Mouse (Mus musculus) layer of hippocampus, adult 2 months (tissue): ENCODE measurements at regions not wholly inside any gene's neighbourhood (a gene's known extent, or its start where the extent isn't known, plus 50 kb on each side); places are given as distances from the start of the nearest gene placed in this dataset.
"Not testable (repeated sequence)": the region's sequence is repeated elsewhere in the genome, so short reads cannot be mapped to it uniquely, and the experiment has no call there.

Source experiments
- DNase-seq, 2 experiments: peaks; one replicate each; pipeline ENCODE4 v3.0.0; 2022; ENCODE audit warnings: low spot score in 2 of 2
- H3K27ac ChIP-seq: fragments of 200-600 bp; 2 replicates; pipeline ENCODE4 v1.8.1; 2022
- H3K4me3 ChIP-seq: fragments of 200-600 bp; 2 replicates; pipeline ENCODE4 v1.8.1; 2022; ENCODE audit warnings: mild to moderate bottlenecking
- CTCF ChIP-seq: fragments of 200-600 bp; conservative IDR thresholded peaks from 2 replicates; pipeline ENCODE4 v1.8.1; 2022; ENCODE audit warnings: antibody characterized with exemption, mild to moderate bottlenecking, moderate library complexity

DNA sequence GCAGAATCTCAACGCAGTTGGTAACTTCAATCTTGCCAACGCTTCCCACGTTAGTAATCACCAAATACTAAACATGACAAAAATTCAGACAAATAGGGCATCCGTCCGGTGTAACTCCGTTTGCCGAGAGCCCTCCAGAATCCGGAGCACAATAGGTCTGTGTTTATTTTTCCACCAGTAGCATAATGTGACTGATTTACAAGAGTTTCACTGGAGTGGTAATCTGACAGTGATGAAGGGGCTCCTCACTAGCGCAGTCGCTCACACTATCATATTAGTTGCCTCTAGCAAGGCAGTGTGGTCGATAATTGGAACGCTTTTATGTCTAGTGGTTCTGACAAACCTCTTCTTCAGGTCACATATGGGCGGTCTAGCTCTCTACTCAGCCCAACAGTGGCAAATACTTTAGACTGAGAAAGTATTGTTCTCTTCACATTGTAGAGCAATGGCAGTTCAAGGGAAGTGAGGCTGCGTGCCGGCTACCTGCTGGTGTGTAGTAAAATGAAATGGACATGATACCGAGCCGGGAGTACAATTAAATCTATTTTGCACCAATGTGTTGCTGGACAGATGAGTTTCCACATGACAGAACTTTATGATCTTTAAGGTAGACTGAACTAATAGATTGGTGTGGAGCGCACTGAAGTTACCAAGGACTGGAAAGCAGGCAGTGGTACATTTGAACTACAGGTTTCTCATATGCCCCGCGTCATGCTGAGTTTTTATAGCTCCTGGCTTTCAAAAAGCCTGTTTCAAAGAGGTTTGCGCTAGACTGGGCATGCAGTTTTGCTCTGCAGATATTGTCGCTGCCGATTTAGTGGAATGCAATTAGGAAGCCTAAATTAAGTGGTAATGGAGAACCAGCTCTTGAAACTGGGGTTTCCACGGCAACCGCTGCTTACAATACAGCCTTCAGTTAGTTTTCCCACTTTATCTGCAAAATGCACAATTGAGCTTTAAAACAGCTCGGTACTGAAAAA, 155.7 kb upstream of the Pou3f3 start:
- Histone ChIP-seq H3K27ac (peak overlapping the region; percentile 92), H3K4me3 (peak overlapping the region; percentile 51)
- peak; percentile 59 to 67 for DNase-seq
- no peak for TF ChIP-seq CTCF

DNA sequence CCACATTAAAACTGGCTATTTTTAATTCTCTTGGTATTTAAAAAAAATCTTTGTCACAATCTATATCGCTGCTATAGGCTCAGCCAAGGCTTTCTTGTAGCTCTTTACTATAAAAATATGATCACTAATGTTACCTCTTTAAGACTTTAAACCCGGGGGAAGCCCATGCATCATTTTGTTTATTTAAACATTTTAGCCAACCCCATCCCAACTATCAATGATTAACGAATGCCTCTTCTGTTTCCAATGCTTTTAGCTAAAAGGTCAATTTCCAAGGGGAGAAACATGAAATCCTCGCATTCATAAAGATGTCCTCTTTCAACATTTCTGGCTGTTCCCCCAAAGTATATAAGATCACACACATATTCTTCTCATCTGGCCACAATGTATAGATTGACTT, 153.6 kb upstream of the Pou3f3 start:
- H3K4me3 ChIP-seq, result no peak overlapping the region
- TF ChIP-seq CTCF, result no peak
- no peak overlapping the region for H3K27ac ChIP-seq
- DNase-seq, result no peak

DNA sequence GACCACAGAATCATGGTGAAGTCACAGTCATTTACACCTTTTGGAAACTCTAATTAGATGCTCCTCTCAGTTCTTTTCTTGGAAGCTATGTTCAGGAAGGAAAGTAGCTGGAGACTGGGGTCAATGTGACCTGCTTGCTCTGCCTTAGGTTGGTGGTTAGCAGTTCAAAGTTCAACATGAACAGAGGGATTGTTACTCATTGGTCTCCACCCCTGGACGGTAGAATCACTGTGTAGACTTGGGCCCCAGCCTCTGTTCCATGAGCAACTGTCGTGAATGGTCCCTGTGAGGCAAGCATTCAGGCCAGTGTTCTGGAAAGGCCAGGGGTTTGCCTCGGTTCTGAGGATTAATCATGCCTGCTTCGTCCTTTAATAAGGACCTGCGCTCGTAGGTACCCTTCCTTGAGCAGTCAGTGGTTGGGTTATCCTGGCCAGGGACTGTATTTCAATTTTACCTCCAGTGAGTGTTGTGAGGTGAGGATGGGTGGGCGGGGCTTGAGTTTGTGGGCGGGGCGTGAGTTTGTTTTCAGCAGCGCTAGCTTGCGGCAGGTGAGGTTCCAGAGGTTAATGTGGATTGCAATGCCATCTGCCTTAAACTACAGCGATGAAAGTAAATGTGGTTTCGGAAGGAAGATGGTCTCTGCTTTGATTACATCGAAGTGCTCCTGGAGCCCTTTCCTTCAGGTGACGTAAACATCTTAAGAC, 152.6 kb upstream of the Pou3f3 start:
- no peak for DNase-seq
- no peak overlapping the region for H3K4me3 ChIP-seq
- no peak for TF ChIP-seq CTCF
- no peak overlapping the region for H3K27ac ChIP-seq

DNA sequence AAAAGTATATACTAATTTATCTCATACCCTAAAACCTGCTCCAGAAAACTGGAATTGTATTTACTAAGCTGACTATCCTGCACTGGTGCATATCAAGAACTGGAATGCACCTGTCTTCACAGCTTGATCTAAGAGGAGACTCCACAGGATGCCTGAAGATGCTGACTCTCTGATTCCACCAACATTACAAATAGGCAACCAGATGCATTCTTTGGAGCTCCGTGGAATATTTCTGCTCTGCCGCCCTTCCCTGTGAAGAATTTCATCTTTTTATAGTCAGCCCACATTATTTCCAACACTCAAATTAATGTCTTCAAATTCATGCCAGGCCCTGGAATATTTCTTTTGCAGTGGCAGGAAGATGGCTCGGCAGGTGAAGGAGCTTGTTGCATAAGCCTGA, 148.7 kb upstream of the Pou3f3 start:
- TF ChIP-seq CTCF, result no peak

DNA sequence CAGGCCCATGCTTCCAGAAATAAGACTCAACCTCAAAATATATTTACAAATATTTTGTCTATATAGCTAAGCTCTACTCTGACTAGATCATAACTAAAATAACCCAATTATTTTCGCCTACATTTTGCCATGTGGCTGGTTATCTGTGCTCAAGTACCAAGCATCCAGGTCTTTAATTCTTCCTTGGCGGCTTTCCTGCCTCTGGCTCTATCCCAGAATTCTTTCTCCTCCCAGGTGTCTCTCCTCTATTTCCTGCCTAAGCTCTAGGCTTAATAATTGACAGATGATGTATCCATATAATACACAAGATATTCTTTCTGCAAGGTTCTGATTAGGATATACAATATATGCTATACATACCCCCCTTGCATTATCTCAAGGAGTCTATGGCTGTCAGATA, 138.3 kb upstream of the Pou3f3 start:
- Histone ChIP-seq H3K4me3 (no peak overlapping the region), H3K27ac (no peak overlapping the region)
- no peak for DNase-seq
- TF ChIP-seq CTCF, result no peak

More for the DNA sequence above, 148.7 kb upstream of the Pou3f3 start:
- no peak overlapping the region for H3K27ac ChIP-seq
- H3K4me3 ChIP-seq, result no peak overlapping the region
- DNase-seq, result no peak

DNA sequence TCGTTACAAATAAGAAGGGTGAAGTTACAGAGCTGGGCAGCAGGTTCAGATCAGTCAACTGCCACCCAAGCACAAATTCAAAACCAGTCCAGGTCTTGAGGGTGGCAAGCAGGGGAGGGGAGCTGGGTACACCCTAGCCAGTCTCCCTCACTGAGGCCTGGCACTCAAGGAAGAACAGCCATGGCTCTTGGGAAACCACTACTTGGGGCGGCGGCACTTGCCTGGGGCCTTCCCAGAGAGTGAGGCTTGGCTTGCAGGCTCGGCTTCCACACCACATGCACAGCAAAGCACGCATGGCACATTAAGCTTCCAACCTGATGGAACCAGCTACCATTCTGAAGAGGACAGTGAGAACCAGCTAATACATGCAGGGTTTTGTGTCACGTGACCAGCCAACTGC, 127.9 kb upstream of the Pou3f3 start:
- no peak for TF ChIP-seq CTCF
- Histone ChIP-seq H3K4me3 (no peak overlapping the region), H3K27ac (no peak overlapping the region)
- no peak for DNase-seq

DNA sequence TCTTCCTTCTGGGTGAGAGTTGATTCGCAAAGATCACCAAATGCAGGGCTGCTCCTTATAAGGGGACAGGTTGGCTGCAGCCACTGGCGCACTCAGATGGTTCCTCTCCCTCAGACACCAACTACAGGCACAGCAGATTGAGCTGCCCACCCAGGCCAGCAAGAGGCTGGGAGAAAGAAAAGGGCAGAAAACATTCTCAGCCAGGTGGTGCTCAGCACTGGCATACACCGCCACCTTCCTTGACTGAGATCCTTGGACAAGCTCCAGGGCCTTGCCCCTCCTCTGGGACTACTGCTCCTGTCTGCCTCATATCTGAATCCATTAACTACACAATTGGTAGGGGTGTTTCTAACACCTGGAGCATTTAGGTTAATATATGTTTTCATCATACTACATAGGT, 110.4 kb upstream of the Pou3f3 start:
- no peak for TF ChIP-seq CTCF
- Histone ChIP-seq H3K27ac (no peak overlapping the region), H3K4me3 (no peak overlapping the region)
- DNase-seq, result no peak

DNA sequence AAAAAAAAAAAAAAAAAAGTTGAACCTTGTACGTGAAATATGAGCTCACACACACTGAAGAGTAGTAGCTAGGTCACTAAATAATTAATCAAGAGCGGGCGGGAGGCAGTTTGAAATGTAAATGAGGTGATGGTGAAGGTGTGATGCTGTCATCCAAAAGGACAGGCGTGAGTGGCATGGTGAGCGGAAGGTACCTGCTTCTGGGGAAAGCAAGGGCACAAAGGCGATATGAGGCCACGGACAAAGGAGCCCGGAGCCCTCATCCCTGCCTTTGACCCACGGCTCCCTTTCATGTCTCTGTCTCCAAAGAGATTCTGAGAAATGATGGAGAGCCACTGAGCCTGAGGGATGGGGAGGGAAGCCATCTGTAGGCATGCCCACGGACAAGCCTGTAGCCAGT, 107.1 kb upstream of the Pou3f3 start:
- TF ChIP-seq CTCF, result no peak
- no peak for DNase-seq
- no peak overlapping the region for H3K27ac ChIP-seq
- no peak overlapping the region for H3K4me3 ChIP-seq

DNA sequence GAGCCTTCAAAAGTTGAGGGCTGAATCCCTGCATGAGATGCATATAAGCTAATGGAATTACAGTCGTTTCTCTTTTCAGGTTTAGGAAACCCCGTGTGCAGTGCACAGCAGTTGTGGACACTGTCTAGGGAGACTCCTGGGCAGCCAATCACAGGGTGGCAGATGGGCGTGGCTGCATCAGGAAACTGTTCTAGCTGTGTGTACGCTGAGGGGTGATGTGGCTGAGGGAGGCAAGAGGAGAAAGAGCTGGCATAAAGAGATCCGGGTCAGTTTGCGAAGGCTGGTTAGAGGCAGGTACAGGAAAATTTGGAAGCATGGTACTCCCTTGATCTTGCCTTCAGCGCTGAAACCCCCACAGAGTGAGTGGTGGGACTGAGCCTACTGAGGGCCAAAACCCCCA, 106.1 kb upstream of the Pou3f3 start:
- H3K4me3 ChIP-seq, result no peak overlapping the region
- H3K27ac ChIP-seq, result no peak overlapping the region
- TF ChIP-seq CTCF, result no peak
- DNase-seq, result no peak

DNA sequence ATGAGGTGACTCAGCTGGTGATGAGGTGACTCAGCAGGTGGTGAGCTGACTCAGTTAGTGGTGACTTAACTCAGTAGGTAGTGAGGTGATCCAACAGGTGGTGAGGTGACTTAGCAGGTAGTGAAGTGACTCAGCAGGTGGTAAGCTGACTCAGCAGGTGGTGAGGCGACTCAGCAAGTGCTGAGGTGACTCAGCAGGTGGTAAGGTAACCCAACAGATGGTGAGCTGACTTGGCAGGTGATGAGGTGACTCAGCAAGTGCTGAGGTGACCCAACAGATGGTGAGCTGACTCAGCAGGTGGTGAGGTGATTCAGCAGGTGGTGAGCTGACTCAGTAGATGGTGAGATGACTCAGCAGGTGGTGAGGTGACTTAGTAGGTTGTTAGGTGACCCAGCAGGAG, 103.7 kb upstream of the Pou3f3 start:
- TF ChIP-seq CTCF, result no peak
- Histone ChIP-seq H3K27ac (no peak overlapping the region), H3K4me3 (no peak overlapping the region)
- no peak for DNase-seq

DNA sequence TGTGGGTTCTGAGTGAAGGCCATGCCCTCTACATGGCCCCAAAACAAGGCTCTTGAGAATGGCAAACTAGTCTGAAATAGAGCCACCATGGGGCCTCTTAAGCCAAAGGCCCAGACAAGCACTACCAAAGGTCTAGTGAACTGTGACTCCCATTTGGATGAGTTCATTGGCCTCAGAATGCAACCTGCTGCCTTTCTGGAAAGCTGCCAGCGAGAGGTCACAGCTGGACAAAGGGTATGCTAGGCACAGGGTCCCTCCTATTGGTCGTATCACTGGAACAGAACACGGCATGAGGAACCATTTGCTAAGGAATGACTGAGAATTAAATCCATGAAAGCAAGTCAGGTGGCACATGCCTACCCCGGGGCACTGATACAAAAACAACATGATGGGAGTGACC, 98.5 kb upstream of the Pou3f3 start:
- no peak overlapping the region for H3K4me3 ChIP-seq
- H3K27ac ChIP-seq, result no peak overlapping the region
- no peak for DNase-seq
- no peak for TF ChIP-seq CTCF

DNA sequence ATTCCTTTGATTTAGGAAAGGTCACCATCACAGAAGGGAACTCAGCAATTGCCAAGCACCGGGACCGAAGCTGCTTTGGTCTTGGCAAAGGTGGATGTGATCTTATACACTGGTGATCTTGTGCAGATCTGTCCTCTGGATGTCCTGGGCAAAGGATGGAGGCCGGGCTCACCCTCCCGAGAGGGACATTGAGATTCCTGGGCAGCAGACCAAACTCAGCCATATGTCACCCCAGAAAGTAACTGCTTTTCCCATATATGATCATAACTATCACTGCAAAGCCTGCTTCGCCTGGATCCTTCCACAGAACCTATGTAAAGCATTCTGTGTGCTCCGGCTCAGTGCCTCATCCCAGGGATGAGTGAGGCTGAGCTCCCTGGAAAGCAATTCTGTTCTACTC, 96.3 kb upstream of the Pou3f3 start:
- Histone ChIP-seq H3K4me3 (no peak overlapping the region), H3K27ac (no peak overlapping the region)
- TF ChIP-seq CTCF, result no peak
- no peak for DNase-seq

DNA sequence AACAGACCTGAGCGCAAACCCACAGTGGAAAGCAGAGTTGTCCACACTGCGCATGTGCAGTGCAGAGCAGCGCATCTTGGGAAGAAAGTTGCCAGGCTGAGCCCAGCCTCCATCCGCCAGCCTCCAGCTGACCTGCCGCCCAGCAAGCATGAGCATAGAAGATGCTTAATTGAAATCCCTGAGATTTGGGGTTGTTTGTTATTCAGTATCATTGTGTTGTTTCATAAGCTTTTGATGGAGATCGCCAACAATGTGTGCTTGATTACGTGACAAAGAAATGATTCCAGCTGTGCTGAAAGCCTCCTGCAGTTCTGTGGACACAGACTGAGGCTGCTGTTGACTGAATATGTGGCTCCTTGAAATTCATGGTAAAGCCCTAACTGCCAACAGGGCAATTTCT, 89.3 kb upstream of the Pou3f3 start:
- Histone ChIP-seq H3K4me3 (no peak overlapping the region), H3K27ac (no peak overlapping the region)
- no peak for TF ChIP-seq CTCF
- no peak for DNase-seq

DNA sequence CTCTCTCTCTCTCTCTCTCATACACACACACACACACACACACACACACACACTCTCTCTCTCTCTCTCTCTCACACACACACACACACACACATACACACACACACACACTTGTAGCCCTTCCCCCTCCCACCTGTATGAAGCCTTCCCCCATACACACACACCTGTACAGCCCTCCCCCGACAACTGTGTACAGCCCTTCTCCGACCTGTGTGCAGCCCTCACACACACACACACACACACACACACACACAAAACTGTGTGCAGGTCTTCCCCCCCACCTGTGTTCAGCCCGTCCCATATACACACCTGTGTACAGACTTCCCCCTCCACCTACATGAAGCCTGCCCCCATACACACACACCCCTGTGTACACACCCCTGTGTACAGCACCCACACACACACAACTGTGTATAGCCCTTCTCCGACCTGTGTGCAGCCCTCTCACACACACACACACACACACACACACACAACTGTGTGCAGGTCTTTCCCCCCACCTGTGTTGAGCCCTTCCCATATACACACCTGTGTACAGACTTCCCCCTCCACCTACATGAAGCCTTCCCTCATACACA, 88.0 kb upstream of the Pou3f3 start:
- DNase-seq, H3K4me3 ChIP-seq, H3K27ac ChIP-seq: not testable (repeated sequence)
